Mouse (Mus musculus) neural tube, embryonic 11.5 days (tissue): ENCODE measurements around the gene Ino80. TPM values are rescaled to one million over a fixed set of nuclear protein-coding genes. Genes with fewer than 3 reads are reported as not detected.
"Not testable (repeated sequence)": the region's sequence is repeated elsewhere in the genome, so short reads cannot be mapped to it uniquely, and the experiment has no call there.

Experiments
- ATAC-seq: fragments of 200-750 bp; cut with Nextera tagmentation; 2 replicates; pipeline ENCODE4 v1.8.0; 2017; ENCODE audit warnings: moderate number of reproducible peaks, mild to moderate bottlenecking, moderate TSS enrichment, moderate library complexity; ENCODE audit not compliant: insufficient read depth, low FRiP score, low TSS enrichment
- DNase-seq: peaks from one replicate; pipeline ENCODE4 v3.0.0-alpha.2; 2015; ENCODE audit warnings: low spot score
- H3K27ac ChIP-seq: fragments of 300-500 bp; sonication (generic); 2 replicates; pipeline ENCODE4 v1.5.1; 2014; ENCODE audit warnings: low read depth, mild to moderate bottlenecking, low read length
- H3K27me3 ChIP-seq: fragments of 300-500 bp; sonication (generic); 2 replicates; pipeline ENCODE4 v1.6.1; 2014; ENCODE audit warnings: mild to moderate bottlenecking, low read length, mixed read lengths; ENCODE audit not compliant: control insufficient read depth, insufficient read depth
- H3K36me3 ChIP-seq: fragments of 300-500 bp; sonication (generic); 2 replicates; pipeline ENCODE4 v1.6.1; 2014; ENCODE audit warnings: mild to moderate bottlenecking, low read length, moderate library complexity, mixed read lengths; ENCODE audit not compliant: control insufficient read depth, insufficient read depth
- H3K4me1 ChIP-seq: fragments of 300-500 bp; sonication (generic); 2 replicates; pipeline ENCODE4 v1.6.1; 2014; ENCODE audit warnings: low read length, mixed read lengths; ENCODE audit not compliant: control insufficient read depth, insufficient read depth
- H3K4me2 ChIP-seq: fragments of 300-500 bp; sonication (generic); 2 replicates; pipeline ENCODE4 v1.6.1; 2014; ENCODE audit warnings: low read depth, mild to moderate bottlenecking, moderate library complexity
- H3K4me3 ChIP-seq: fragments of 300-500 bp; sonication (generic); 2 replicates; pipeline ENCODE4 v1.5.1; 2014; ENCODE audit warnings: low read depth, low read length
- H3K9ac ChIP-seq: fragments of 300-500 bp; sonication (generic); 2 replicates; pipeline ENCODE4 v1.6.1; 2014; ENCODE audit warnings: mild to moderate bottlenecking, low read length
- H3K9me3 ChIP-seq: fragments of 300-500 bp; sonication (generic); 2 replicates; pipeline ENCODE4 v1.6.1; 2016; ENCODE audit warnings: low read length; ENCODE audit not compliant: control insufficient read depth
- WGBS: fragments of 180-500 bp; shearing (Covaris S2); extraction: QIAGEN DNeasy Blood & Tissue Kit; methylation state at CpG from one replicate; pipeline ENCODE4 v1.1.7; 2014; 5-methylcytosine and 5-hydroxymethylcytosine counted together
- polyA plus RNA-seq: library from polyadenylated mRNA; unstranded; fragments of >200 nt; fragmentation: Nextera tagmentation; extraction: Ambion mirVana; gene quantifications from 2 replicates; pipeline ENCODE4 v1.2.1, GENCODE M21; 2014

The Ino80 gene
- polyA plus RNA-seq, result 4.5 and 4.6 TPM in 2 replicates

GRCm38 (mm10) chr2:119477571-119478396, at the start of gene Ino80:
Gene Ino80 (minus strand): TSS chr2:119477687.
- no peaks in the 10 kb centered on the region for H3K27me3 ChIP-seq
- H3K4me1 ChIP-seq, result peaks cover 5% of the 10 kb centered on the region
- under 1% methylated on average over 63 of the region's 72 CpGs for WGBS
- H3K9me3 ChIP-seq, result no peaks in the 10 kb centered on the region
- H3K4me3 ChIP-seq, result peak within 1 kb of the TSS; percentile 98
- ATAC-seq (peak; percentile 96), DNase-seq (peak; percentile 97)
- H3K27ac ChIP-seq, result peak within 1 kb of the TSS; percentile 96
- H3K36me3 ChIP-seq, result no peaks in the 10 kb centered on the region
- peak within 1 kb of the TSS; percentile 83 for H3K4me2 ChIP-seq
- H3K9ac ChIP-seq, result peak within 1 kb of the TSS; percentile 98

- ATAC-seq, result no peak
- Histone ChIP-seq H3K4me1 (no peaks in the 10 kb centered on the region), H3K27ac (no peak overlapping the region), H3K27me3 (no peaks in the 10 kb centered on the region), H3K4me2 (no peak overlapping the region), H3K9me3 (no peaks in the 10 kb centered on the region), H3K36me3 (no peaks in the 10 kb centered on the region), H3K9ac (no peak overlapping the region), H3K4me3 (no peak overlapping the region)
- DNase-seq, result no peak
- 42% methylated on average over 4 of the region's 4 CpGs for WGBS
Measured at GRCm38 (mm10) chr2:119525422-119525821, 47.9 kb upstream of the Ino80 start.

- no peak overlapping the region for H3K4me3 ChIP-seq
- H3K4me2 ChIP-seq, result no peak overlapping the region
- H3K9ac ChIP-seq, result no peak overlapping the region
- no peak for DNase-seq
- whole genome bisulfite sequencing, result 73% methylated on average over 4 of the region's 4 CpGs
- H3K4me1 ChIP-seq, result no peaks in the 10 kb centered on the region
- H3K27ac ChIP-seq, result no peak overlapping the region
- no peaks in the 10 kb centered on the region for H3K27me3 ChIP-seq
- no peaks in the 10 kb centered on the region for H3K9me3 ChIP-seq
- no peak for ATAC-seq
- no peaks in the 10 kb centered on the region for H3K36me3 ChIP-seq
Measured at GRCm38 (mm10) chr2:119523836-119524235, 46.3 kb upstream of the Ino80 start.

- 80% methylated on average over 7 of the region's 7 CpGs for WGBS
- DNase-seq (no peak), ATAC-seq (no peak)
- no peak overlapping the region for H3K4me2 ChIP-seq
- no peaks in the 10 kb centered on the region for H3K4me1 ChIP-seq
- no peak overlapping the region for H3K9ac ChIP-seq
- no peaks in the 10 kb centered on the region for H3K27me3 ChIP-seq
- no peak overlapping the region for H3K4me3 ChIP-seq
- no peaks in the 10 kb centered on the region for H3K36me3 ChIP-seq
- no peak overlapping the region for H3K27ac ChIP-seq
- H3K9me3 ChIP-seq, result no peaks in the 10 kb centered on the region
Measured at GRCm38 (mm10) chr2:119520550-119520949, 43.1 kb upstream of the Ino80 start.

GRCm38 (mm10) chr2:119516811-119517210, 39.3 kb upstream of the Ino80 start:
- 50% methylated on average over 5 of the region's 5 CpGs for whole genome bisulfite sequencing
- Histone ChIP-seq H3K4me3 (no peak overlapping the region), H3K9ac (no peak overlapping the region)

GRCm38 (mm10) chr2:119514026-119514522, 36.6 kb upstream of the Ino80 start:
- H3K36me3 ChIP-seq, result no peaks in the 10 kb centered on the region
- H3K4me1 ChIP-seq, result no peaks in the 10 kb centered on the region
- no peaks in the 10 kb centered on the region for H3K27me3 ChIP-seq
- H3K9ac ChIP-seq, result no peak overlapping the region
- 83% methylated on average over 3 of the region's 3 CpGs for WGBS
- DNase-seq (no peak), ATAC-seq (no peak)
- no peaks in the 10 kb centered on the region for H3K9me3 ChIP-seq
- H3K27ac ChIP-seq, result no peak overlapping the region
- no peak overlapping the region for H3K4me2 ChIP-seq
- H3K4me3 ChIP-seq, result no peak overlapping the region

More at GRCm38 (mm10) chr2:119516811-119517210, 39.3 kb upstream of the Ino80 start:
- H3K4me2 ChIP-seq, result no peak overlapping the region
- no peaks in the 10 kb centered on the region for H3K4me1 ChIP-seq
- no peaks in the 10 kb centered on the region for H3K27me3 ChIP-seq
- no peak for ATAC-seq
- no peak overlapping the region for H3K27ac ChIP-seq
- DNase-seq, result no peak
- no peaks in the 10 kb centered on the region for H3K36me3 ChIP-seq
- H3K9me3 ChIP-seq, result no peaks in the 10 kb centered on the region

- H3K9me3 ChIP-seq, result no peaks in the 10 kb centered on the region
- no peak overlapping the region for H3K27ac ChIP-seq
- ATAC-seq (no peak), DNase-seq (no peak)
- no peak overlapping the region for H3K4me3 ChIP-seq
- WGBS, result 80% methylated on average over 3 of the region's 3 CpGs
- H3K27me3 ChIP-seq, result no peaks in the 10 kb centered on the region
- no peak overlapping the region for H3K9ac ChIP-seq
- no peaks in the 10 kb centered on the region for H3K36me3 ChIP-seq
- no peaks in the 10 kb centered on the region for H3K4me1 ChIP-seq
- H3K4me2 ChIP-seq, result no peak overlapping the region
Measured at GRCm38 (mm10) chr2:119512292-119512691, 34.8 kb upstream of the Ino80 start.

GRCm38 (mm10) chr2:119510856-119511255, 33.4 kb upstream of the Ino80 start:
- ATAC-seq, result no peak
- H3K4me1 ChIP-seq, result no peaks in the 10 kb centered on the region
- H3K4me2 ChIP-seq, result no peak overlapping the region
- no peak overlapping the region for H3K27ac ChIP-seq
- no peaks in the 10 kb centered on the region for H3K9me3 ChIP-seq
- no peak for DNase-seq
- H3K4me3 ChIP-seq, result no peak overlapping the region
- H3K9ac ChIP-seq, result no peak overlapping the region
- no peaks in the 10 kb centered on the region for H3K27me3 ChIP-seq
- no peaks in the 10 kb centered on the region for H3K36me3 ChIP-seq
- WGBS, result 82% methylated on average over 2 of the region's 2 CpGs

- H3K9me3 ChIP-seq, H3K27me3 ChIP-seq, H3K9ac ChIP-seq, H3K4me1 ChIP-seq, H3K4me3 ChIP-seq, ATAC-seq, H3K27ac ChIP-seq, DNase-seq, H3K4me2 ChIP-seq, H3K36me3 ChIP-seq: not testable (repeated sequence)
- WGBS, result 68% methylated on average over 7 of the region's 7 CpGs
Measured at GRCm38 (mm10) chr2:119508518-119508917, 31.0 kb upstream of the Ino80 start.
